Mouse (Mus musculus): ENCODE data around the gene Araf. TPM values are rescaled to one million over a fixed set of nuclear protein-coding genes. Genes with fewer than 3 reads are reported as not detected.

Gene Araf
- polyA plus RNA-seq, 1 experiment from 2014 or later = 281 TPM

Small RNA genes lying within 50 kb of the gene (microRNA-seq; reads per million reads assigned to microRNA genes)
- gene Gm24824 = not detected
- not detected for gene Mir5617

Other genes starting within 250 kb of the Araf start
- gene Rgn, start 248.0 kb upstream of the Araf start, polyA plus RNA-seq (2015; fragmentation: Nextera tagmentation; extraction: Ambion mirVana) = 0.56 and 0.57 TPM in 2 replicates
- gene Rbm10, start 180.3 kb upstream of the Araf start, polyA plus RNA-seq (2015; fragmentation: Nextera tagmentation; extraction: Ambion mirVana) = 63.5 and 63.9 TPM in 2 replicates
- 220 and 231 TPM in 2 replicates for gene Ndufb11, start 180.2 kb upstream of the Araf start, polyA plus RNA-seq (2015; fragmentation: Nextera tagmentation; extraction: Ambion mirVana)
- 394 and 406 TPM in 2 replicates for gene Uba1, start 139.5 kb upstream of the Araf start, polyA plus RNA-seq (2015; fragmentation: Nextera tagmentation; extraction: Ambion mirVana)
- gene Cdk16, start 109.9 kb upstream of the Araf start, polyA plus RNA-seq (2015; fragmentation: Nextera tagmentation; extraction: Ambion mirVana) = 122 and 126 TPM in 2 replicates
- 93.8 and 98.4 TPM in 2 replicates for gene Usp11, start 93.9 kb upstream of the Araf start, polyA plus RNA-seq (2015; fragmentation: Nextera tagmentation; extraction: Ambion mirVana)
- gene Timp1, start 72.4 kb downstream of the Araf start, polyA plus RNA-seq (2015; fragmentation: Nextera tagmentation; extraction: Ambion mirVana) = 4.9 and 5.0 TPM in 2 replicates
- 39.9 and 41.3 TPM in 2 replicates for gene Syn1, start 123.2 kb downstream of the Araf start, polyA plus RNA-seq (2015; fragmentation: Nextera tagmentation; extraction: Ambion mirVana)
- 5.8 and 6.5 TPM in 2 replicates for gene Cfp, start 133.7 kb downstream of the Araf start, polyA plus RNA-seq (2015; fragmentation: Nextera tagmentation; extraction: Ambion mirVana)
- gene Elk1, start 152.8 kb downstream of the Araf start, polyA plus RNA-seq (2015; fragmentation: Nextera tagmentation; extraction: Ambion mirVana) = 18.4 and 18.5 TPM in 2 replicates
- gene Uxt, start 164.2 kb downstream of the Araf start, polyA plus RNA-seq (2015; fragmentation: Nextera tagmentation; extraction: Ambion mirVana) = 39.4 and 41.1 TPM in 2 replicates

Data from hindbrain, embryonic 13.5 days (tissue).